Mouse (Mus musculus) cerebellum, postnatal 36 days (tissue): ENCODE results near the gene Tmem94.

ENCODE experiments used
- DNase-seq, 2 experiments: peaks; one replicate each; pipeline ENCODE4 v3.0.0; 2021 to 2022; ENCODE audit warnings: mixed read lengths in 2 of 2

Gene Tmem94

GRCm38 (mm10) chr11:115833021-115833513 lies 67.8 kb downstream of the Tmem94 start:
- no peak for DNase-seq

GRCm38 (mm10) chr11:115834033-115834432 lies 68.8 kb downstream of the Tmem94 start:
- DNase-seq: no peak

GRCm38 (mm10) chr11:115836656-115837395 lies 71.6 kb downstream of the Tmem94 start:
- no peak for DNase-seq

- no peak for DNase-seq
These were observed 72.5 kb downstream of the Tmem94 start for GRCm38 (mm10) chr11:115837606-115838345.

- no peak for DNase-seq
These were observed 73.7 kb downstream of the Tmem94 start for GRCm38 (mm10) chr11:115838895-115839311.

- no peak for DNase-seq
These were observed 74.5 kb downstream of the Tmem94 start for GRCm38 (mm10) chr11:115839732-115840131.

GRCm38 (mm10) chr11:115841044-115841443 lies 75.8 kb downstream of the Tmem94 start:
- DNase-seq: no peak

- no peak for DNase-seq
These were observed 76.8 kb downstream of the Tmem94 start for GRCm38 (mm10) chr11:115841961-115842550.

- no peak for DNase-seq
These were observed 78.1 kb downstream of the Tmem94 start for GRCm38 (mm10) chr11:115843141-115843890.

- DNase-seq: no peak
These were observed 78.6 kb downstream of the Tmem94 start for GRCm38 (mm10) chr11:115843891-115844239.

- DNase-seq: no peak
These were observed 79.0 kb downstream of the Tmem94 start for GRCm38 (mm10) chr11:115844240-115844639.

- no peak for DNase-seq
These were observed 80.6 kb downstream of the Tmem94 start for GRCm38 (mm10) chr11:115845819-115846218.
